Comparison of ENCODE assay signal across 8 mouse cellular contexts in the genomic region with DNA sequence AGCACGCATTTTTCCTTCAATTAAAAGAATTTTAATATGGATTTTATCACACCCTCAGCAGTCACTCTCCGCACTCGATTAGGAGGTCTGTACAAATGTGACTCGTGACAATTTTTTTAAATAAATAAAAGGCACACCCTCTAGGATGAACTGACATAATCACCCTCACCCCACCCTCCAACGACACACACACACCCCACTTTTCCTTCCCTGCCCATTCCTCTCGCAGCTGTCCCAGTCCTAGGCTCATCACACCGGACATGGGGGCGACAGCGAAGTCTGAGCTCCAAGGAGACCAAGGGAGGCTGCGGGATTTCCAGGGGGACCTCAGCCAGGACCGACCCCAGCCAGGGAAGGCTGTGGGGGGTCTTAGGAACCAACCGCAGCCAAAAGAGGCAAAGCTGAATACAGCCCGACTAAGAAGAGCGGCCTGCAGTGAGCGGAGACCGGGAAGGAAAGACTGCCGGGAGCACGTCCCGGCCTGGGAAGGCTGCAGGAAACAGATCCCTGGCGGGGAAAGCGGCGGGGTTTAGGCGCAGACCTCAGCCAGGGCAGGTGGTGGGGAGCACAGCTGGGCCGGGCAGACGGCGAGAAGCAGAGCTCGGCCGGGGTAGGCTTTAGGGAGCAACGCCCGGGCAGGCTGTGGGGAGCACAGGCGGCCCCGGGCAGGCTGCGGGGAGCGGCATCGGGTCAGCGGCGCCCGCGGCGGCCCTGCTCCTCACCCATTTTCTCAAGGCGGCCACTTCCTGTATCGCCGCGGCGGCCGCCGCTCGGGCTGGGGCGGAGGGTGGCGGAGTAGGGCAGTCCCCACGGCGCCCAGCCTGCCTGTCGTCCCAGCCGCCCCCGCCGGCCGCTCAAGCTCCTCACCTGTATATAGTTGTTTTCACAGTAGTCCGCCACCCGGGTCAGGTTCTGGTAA. TPM values are rescaled to one million over a fixed set of nuclear protein-coding genes. Genes with fewer than 3 reads are reported as not detected.
A peak's percentile ranks its signal among the peaks of the same experiment; 100 is the strongest.
DNase-seq lines count a peak whose midpoint lies in the region; TF ChIP-seq lines count a peak whose summit lies in the region.

No protein-coding gene starts in this region.

- no peak for TF ChIP-seq CTCF in cerebellum, adult 2 months (IDR thresholded peaks at IDR 0.05; ENCODE audit: borderline replicate concordance, insufficient read depth, low read depth, low read length)

- H3K36me3 ChIP-seq in embryonic facial prominence, embryonic 10.5 days (replicated peaks): no peaks in the 10 kb centered on the region
- H3K36me3 ChIP-seq in megakaryocyte, embryonic 14.5 days (replicated peaks; ENCODE audit: low read length): peaks cover 8% of the 10 kb centered on the region

- H3K4me3 ChIP-seq in cerebellum, adult 2 months (replicated peaks; ENCODE audit: insufficient read depth, low read depth, low read length): peak overlapping the region; percentile 71
- H3K4me3 ChIP-seq in embryonic facial prominence, embryonic 10.5 days: peak overlapping the region; percentile 94
- H3K4me3 ChIP-seq in megakaryocyte, embryonic 14.5 days (replicated peaks): peak overlapping the region; percentile 98

- no peaks in the 10 kb centered on the region for H3K9me3 ChIP-seq in embryonic facial prominence, embryonic 10.5 days
- H3K9me3 ChIP-seq in megakaryocyte, embryonic 14.5 days: no peaks in the 10 kb centered on the region

- no peak for TF ChIP-seq POLR2A in cerebellum, adult 2 months (IDR thresholded peaks at IDR 0.05; ENCODE audit: borderline replicate concordance, insufficient read depth, low read length)

- peaks cover 5% of the 10 kb centered on the region; the same call in 1 of the 2 replicates for H3K4me1 ChIP-seq in cerebellum, adult 2 months (ENCODE audit: control insufficient read depth, insufficient read depth, low read length)
- H3K4me1 ChIP-seq in embryonic facial prominence, embryonic 10.5 days: peaks cover 9% of the 10 kb centered on the region; the same call in 1 of the 2 replicates
- H3K4me1 ChIP-seq in megakaryocyte, embryonic 14.5 days: peaks cover 50% of the 10 kb centered on the region

- WGBS in cerebellum, adult 2 months: under 1% methylated on average over 51 of the region's 59 CpGs
- under 1% methylated on average over 59 of the region's 59 CpGs for WGBS in embryonic facial prominence, embryonic 10.5 days

- no peaks in the 10 kb centered on the region for H3K27me3 ChIP-seq in cerebellum, adult 2 months (ENCODE audit: control insufficient read depth, insufficient read depth, low read length)
- no peaks in the 10 kb centered on the region for H3K27me3 ChIP-seq in embryonic facial prominence, embryonic 10.5 days (replicated peaks; ENCODE audit: low read depth, poor library complexity, severe bottlenecking)
- H3K27me3 ChIP-seq in megakaryocyte, embryonic 14.5 days (replicated peaks): no peaks in the 10 kb centered on the region

- H3K27ac ChIP-seq in cerebellum, adult 2 months (ENCODE audit: insufficient read depth, low read length): peak overlapping the region; percentile 63
- H3K27ac ChIP-seq in embryonic facial prominence, embryonic 10.5 days (replicated peaks): peak overlapping the region; percentile 93

- DNase-seq in cerebellum, adult 2 months: no peak
- DNase-seq in cerebellum, adult 11 months: no peak
- peak; percentile 25 for DNase-seq in ES-CJ7 (ENCODE audit: low read depth, low spot score)
- no peak for DNase-seq in embryonic facial prominence, embryonic 10.5 days (ENCODE audit: low spot score)
- DNase-seq in heart, adult 9 months (ENCODE audit: low spot score in 2 of 2): peak; percentile 42 to 61
- DNase-seq in layer of hippocampus, postnatal 36 days: peak; percentile 42 to 53
- peak; percentile 62 to 88 for DNase-seq in spleen, postnatal 10 days (ENCODE audit: low spot score in 2 of 2)

RNA-seq across cellular contexts. Expression of a gene that starts 0.7 kb away (rescaled TPM):
- 104 and 114 TPM in 2 replicates for polyA plus RNA-seq in cerebellum, adult 2 months (2012; rRNA removed)
- 34.4 and 38.5 TPM in 2 replicates for polyA plus RNA-seq in embryonic facial prominence, embryonic 10.5 days (2016; fragmentation: Nextera tagmentation; extraction: Ambion mirVana)
- 100 to 1,000 TPM; 216 to 228 TPM for total RNA-seq in layer of hippocampus, postnatal 36 days (2021)
- 61.8 and 70.5 TPM in 2 replicates for polyA plus RNA-seq in megakaryocyte, embryonic 14.5 days (2012; ENCODE audit: insufficient read depth, low replicate concordance)

RNA-seq across cellular contexts. Expression of a gene that starts 28.6 kb away (rescaled TPM):
- polyA plus RNA-seq in cerebellum, adult 2 months (2012; rRNA removed): 49.1 and 53.8 TPM in 2 replicates
- polyA plus RNA-seq in embryonic facial prominence, embryonic 10.5 days (2016; fragmentation: Nextera tagmentation; extraction: Ambion mirVana): 28.5 and 29.2 TPM in 2 replicates
- 10 to 100 TPM; 84.9 to 94.1 TPM for total RNA-seq in layer of hippocampus, postnatal 36 days (2021)
- 3.2 TPM in 1 of 2 replicates, not detected in the other for polyA plus RNA-seq in megakaryocyte, embryonic 14.5 days (2012; ENCODE audit: insufficient read depth, low replicate concordance)

Comparison
In these comparisons a context has a peak if more than half of its experiments do, and no peak if none do; other contexts are left out.
1. DNase-seq: peak in ES-CJ7 (single experiment), heart, adult 9 months (2 of 2), layer of hippocampus, postnatal 36 days (2 of 2) and spleen, postnatal 10 days (2 of 2); none in cerebellum, adult 2 months (0 of 2), cerebellum, adult 11 months (single experiment) and embryonic facial prominence, embryonic 10.5 days (single experiment).
2. Peak in every context shown above with its lines, with median percentiles within 50 percentile points of each other: H3K4me3 ChIP-seq.